Mouse (Mus musculus): ENCODE results near the gene Sf3a2. TPM values are rescaled to one million over a fixed set of nuclear protein-coding genes. Genes with fewer than 3 reads are reported as not detected.
"Not testable (repeated sequence)": the region's sequence is repeated elsewhere in the genome, so short reads cannot be mapped to it uniquely, and the experiment has no call there.

Sf3a2 gene
- total RNA-seq, 2 experiments from 2014 or later: 42.7 to 43.6 TPM

DNA sequence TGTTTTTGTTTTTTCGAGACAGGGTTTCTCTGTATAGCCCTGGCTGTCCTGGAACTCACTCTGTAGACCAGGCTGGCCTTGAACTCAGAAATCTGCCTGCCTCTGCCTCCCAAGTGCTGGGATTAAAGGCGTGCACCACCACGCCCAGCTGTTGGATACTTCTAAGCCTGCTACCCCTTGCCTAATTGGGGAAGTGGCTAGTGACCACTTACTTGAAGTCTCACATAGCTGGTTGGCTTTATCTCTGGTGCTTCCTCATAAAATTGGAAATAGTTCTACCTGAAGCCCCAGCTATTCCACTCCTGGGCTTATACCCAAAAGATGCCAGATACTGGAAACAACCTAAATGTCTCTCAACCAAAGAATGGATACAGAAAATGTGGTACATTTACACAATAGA is 18.3 kb downstream of the Sf3a2 start:
- DNase-seq (ENCODE audit: low spot score in 2 of 2); intact Hi-C loops (cut with DNase I): not testable (repeated sequence)

- intact Hi-C loops (cut with DNase I): no loop called here
- DNase-seq (ENCODE audit: low spot score in 2 of 2): no peak
Observed at GRCm38 (mm10) chr10:80817164-80817563, 19.2 kb downstream of the Sf3a2 start.

- DNase-seq (ENCODE audit: low spot score in 2 of 2); intact Hi-C loops (cut with DNase I): not testable (repeated sequence)
Observed at GRCm38 (mm10) chr10:80817955-80818354, 20.0 kb downstream of the Sf3a2 start.

- intact Hi-C loops (cut with DNase I): no loop called here
- no peak for DNase-seq (ENCODE audit: low spot score in 2 of 2)
Observed at GRCm38 (mm10) chr10:80818599-80819281, 20.7 kb downstream of the Sf3a2 start.

GRCm38 (mm10) chr10:80819406-80819805 is 21.4 kb downstream of the Sf3a2 start:
- DNase-seq (ENCODE audit: low spot score in 2 of 2): no peak
- intact Hi-C loops (cut with DNase I): no loop called here

DNA sequence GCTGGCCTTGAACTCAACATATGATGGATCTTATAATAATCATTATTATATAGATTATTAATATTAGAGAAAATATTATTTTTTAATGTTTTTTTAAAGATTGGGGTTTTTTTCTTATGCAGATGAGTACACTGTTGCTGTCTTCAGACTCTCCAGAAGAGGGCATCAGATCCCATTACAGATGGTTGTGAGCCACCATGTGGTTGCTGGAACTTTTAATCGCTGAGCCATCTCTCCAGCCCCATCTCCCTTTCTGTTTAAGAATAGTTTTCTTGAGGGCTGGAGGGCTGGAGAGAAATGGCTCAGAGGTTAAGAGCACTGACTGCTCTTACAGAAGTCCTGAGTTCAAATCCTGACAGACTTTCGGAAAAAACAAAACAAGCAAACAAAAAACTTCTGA is 24.0 kb downstream of the Sf3a2 start:
- no peak for DNase-seq (ENCODE audit: low spot score in 2 of 2)
- intact Hi-C loops (cut with DNase I): no loop called here

DNA sequence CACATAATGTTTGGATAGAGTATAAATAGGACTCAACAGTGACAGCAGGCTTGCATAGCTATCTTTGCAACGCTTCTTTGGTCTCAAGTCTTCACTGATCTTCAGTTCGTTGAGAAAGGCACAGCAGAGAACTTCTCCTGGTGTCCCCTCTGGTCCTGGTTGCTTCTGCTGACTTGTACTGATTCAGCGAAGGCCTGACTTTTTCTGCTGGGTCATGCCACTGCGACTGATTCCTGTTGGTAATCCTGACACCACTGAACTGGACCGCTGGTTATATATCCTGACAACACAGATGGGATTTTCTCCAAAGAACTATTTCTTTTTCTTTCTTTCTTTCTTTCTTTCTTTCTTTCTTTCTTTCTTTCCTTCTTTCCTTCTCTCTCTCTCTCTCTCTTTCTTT is 24.5 kb downstream of the Sf3a2 start:
- intact Hi-C loops (cut with DNase I): no loop called here
- no peak for DNase-seq (ENCODE audit: low spot score in 2 of 2)

- intact Hi-C loops (cut with DNase I): no loop called here
- DNase-seq (ENCODE audit: low spot score in 2 of 2): no peak
Observed at GRCm38 (mm10) chr10:80823316-80823715, 25.3 kb downstream of the Sf3a2 start.

DNA sequence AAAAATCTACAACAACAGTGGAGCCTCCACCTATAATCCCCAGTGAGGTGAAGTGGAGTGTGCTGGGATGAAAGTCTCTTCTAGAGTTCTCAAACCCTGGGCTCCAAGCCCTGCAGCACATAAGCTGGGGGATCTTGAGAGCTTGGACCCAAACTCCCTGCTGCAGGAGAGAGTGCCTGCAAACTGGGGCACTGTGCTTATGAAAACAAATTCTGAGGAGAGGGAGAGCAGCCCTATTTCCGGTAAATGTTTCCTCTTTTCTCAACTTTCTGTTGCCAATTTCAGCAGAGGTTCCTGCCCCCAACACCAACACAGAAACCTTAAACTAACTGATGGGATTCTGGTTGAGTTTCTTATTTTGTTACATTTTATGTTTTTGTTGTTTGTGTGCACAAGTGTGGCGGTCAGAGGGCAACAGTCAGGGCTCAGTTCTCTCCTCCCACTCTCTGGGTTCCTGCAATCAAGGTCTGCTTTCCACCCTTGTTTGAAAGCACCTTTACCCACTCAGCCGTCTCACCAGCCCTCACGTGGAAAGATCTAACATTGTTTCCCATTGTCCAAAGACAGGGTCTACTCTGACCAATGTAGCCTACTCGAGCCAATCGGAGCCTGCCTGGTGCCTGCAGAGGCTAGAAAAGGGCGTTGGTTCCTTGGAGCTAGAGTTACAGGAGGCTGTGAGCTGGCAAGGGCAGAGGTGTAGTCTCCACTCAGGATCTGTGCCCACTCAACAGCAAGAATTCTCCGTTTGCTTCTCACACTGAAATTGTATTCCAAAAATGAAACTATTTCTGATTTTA is 26.0 kb downstream of the Sf3a2 start:
- DNase-seq (ENCODE audit: low spot score in 2 of 2): no peak
- intact Hi-C loops (cut with DNase I): no loop called here

GRCm38 (mm10) chr10:80824827-80825226 is 26.8 kb downstream of the Sf3a2 start:
- DNase-seq (ENCODE audit: low spot score in 2 of 2): no peak
- intact Hi-C loops (cut with DNase I): loop anchor here (5.0 kb wide), 1 partner anchor 52 kb away; no protein-coding TSS in a partner anchor

- intact Hi-C loops (cut with DNase I): loop anchor here (5.0 kb wide), 1 partner anchor 51 kb away; no protein-coding TSS in a partner anchor
- peak; percentile 99 to 100 for DNase-seq (ENCODE audit: low spot score in 2 of 2)
Observed at GRCm38 (mm10) chr10:80826151-80827062, 28.4 kb downstream of the Sf3a2 start, which contains the start of gene Oaz1. Oaz1 (plus strand) TSS chr10:80826656.

GRCm38 (mm10) chr10:80827063-80827869 is 29.3 kb downstream of the Sf3a2 start:
- no peak for DNase-seq (ENCODE audit: low spot score in 2 of 2)
- intact Hi-C loops (cut with DNase I): loop anchor here (5.0 kb wide), 1 partner anchor 50 kb away; no protein-coding TSS in a partner anchor

DNA sequence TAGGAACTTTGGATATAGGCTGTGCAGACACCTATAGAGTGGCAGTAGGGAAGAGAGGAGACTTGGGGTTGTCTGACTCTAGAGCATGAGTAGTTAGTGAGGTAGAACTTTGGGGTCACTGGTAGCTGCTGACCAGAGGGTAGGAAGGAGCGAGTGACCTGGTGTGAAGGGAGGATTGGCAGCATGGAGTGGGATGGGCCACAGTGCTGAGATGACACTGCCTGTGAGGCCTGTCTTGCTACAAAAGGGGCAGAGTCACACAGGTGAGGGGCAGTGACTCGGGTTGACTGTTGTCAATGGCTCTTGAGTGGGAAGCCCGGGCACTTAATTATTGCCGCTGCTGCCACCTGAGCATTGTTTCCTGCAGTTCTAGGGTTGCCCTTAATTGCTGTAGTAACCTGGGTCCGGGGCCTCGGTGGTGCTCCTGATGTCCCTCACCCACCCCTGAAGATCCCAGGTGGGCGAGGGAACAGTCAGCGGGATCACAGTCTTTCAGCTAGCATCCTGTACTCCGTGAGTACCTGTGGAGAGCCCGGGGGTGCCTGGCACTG is 29.9 kb downstream of the Sf3a2 start:
- no peak for DNase-seq (ENCODE audit: low spot score in 2 of 2)
- intact Hi-C loops (cut with DNase I): loop anchor here (5.0 kb wide), 1 partner anchor 49 kb away; no protein-coding TSS in a partner anchor

GRCm38 (mm10) chr10:80828587-80828986 is 30.6 kb downstream of the Sf3a2 start:
- DNase-seq (ENCODE audit: low spot score in 2 of 2): not testable (repeated sequence)
- intact Hi-C loops (cut with DNase I): loop anchor here (5.0 kb wide), 1 partner anchor 49 kb away; no protein-coding TSS in a partner anchor

DNA sequence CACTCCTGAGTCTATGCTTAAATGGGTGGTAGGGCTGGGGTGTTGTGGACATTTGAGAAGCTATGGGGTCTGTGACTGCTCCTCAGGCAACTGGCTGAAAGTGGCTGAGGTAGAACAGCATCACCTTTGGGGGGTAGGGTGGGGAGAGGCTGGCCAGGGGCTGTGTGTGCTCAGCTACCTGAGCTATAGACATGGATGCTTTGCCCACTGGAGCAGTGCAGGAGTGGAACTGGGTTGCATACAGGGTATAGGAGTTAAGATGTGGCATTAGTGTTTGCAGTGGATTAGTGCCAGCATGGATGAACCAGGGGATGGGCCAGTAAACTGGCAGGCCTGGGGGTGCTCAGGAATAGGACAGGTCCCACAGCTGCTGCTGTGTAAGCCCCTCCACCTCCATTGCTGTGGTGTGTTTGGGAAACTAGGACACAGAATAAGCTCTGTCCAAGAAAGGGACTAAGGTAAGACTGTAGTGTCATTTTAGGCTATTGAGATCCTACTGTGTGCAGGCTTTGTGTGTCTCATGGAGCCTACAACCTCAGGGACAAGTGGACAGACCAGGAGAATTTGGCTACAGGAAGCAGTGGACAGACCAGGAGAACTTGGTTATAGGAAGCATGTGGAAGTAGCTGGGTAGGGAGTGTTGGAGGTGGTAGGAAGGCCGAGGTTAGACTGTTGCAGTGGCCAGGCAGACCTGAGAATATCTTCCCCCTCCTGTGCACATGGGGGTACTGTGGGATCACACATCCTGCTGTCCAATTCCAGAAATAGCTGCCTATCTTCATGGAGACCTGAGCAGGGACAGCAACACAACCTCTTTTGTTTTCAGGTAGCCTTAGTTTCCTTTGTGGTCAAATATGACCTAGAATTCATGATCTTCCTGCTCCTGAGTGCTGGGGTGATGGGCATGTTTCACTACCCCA is 31.6 kb downstream of the Sf3a2 start:
- no peak for DNase-seq (ENCODE audit: low spot score in 2 of 2)
- intact Hi-C loops (cut with DNase I): loop anchor here (5.0 kb wide), 2 partner anchors 48 to 168 kb away; no protein-coding TSS in a partner anchor

GRCm38 (mm10) chr10:80831136-80831535 is 33.1 kb downstream of the Sf3a2 start:
- intact Hi-C loops (cut with DNase I): loop anchor here (5.0 kb wide), 1 partner anchor 166 kb away; no protein-coding TSS in a partner anchor
- DNase-seq (ENCODE audit: low spot score in 2 of 2): no peak

GRCm38 (mm10) chr10:80832818-80833217 is 34.8 kb downstream of the Sf3a2 start:
- intact Hi-C loops (cut with DNase I): loop anchor here (5.0 kb wide), 1 partner anchor 164 kb away; no protein-coding TSS in a partner anchor
- DNase-seq (ENCODE audit: low spot score in 2 of 2): no peak

Measured in left cerebral cortex, postnatal 14 days (tissue).